Mouse (Mus musculus) lung, adult 2 months (tissue): ENCODE results near the gene S100a3.

Experiments used
- CTCF ChIP-seq: fragments of 200-500 bp; IDR thresholded peaks from 2 replicates; pipeline ENCODE4 v1.5.1; 2011; ENCODE audit warnings: mild to moderate bottlenecking, low read length, control low read depth; ENCODE audit not compliant: insufficient read depth
- POLR2A ChIP-seq: fragments of 200-500 bp; IDR thresholded peaks from 2 replicates; pipeline ENCODE4 v1.6.1; 2011; ENCODE audit warnings: low read depth, mild to moderate bottlenecking, control low read depth, low read length, borderline replicate concordance; ENCODE audit errors: extremely low read depth

- TF ChIP-seq CTCF (no peak), POLR2A (no peak)
These were observed 44.6 kb upstream of the S100a3 start for GRCm38 (mm10) chr3:90515789-90516188.
